Mouse (Mus musculus) CD8-positive naive resting alpha-beta T cell, adult 2 months (primary cell): ENCODE data around the gene Xpo6.

Experiments used
- DNase-seq, 2 experiments: peaks; one replicate each; pipeline ENCODE4 v3.0.0; 2022; ENCODE audit warnings: low read depth in 2 of 2, low spot score in 2 of 2

Gene Xpo6

DNA sequence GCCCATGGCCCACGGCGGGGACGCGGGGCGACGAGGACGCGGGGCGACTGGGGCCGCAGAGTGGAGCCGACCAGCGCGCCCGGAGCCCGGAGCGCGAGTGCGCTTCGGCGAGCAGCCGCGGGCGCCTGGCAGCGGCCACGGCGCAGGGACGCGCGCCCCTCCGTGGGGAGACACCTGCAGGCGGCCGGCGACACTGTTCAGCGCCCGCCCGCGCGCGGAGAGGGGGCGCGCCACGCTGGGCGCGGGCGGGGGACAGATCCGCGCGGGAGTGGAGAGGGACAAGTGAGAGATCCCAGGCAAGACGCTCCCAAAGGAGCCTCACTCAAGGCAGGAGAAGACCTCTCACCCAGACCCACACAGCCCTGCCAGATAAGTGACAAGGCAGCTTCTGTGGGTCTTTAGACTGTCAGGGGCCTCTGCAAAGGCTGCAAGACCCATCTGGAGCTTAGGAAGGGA is 118.0 kb downstream of the Xpo6 start, which contains the start of gene Gsg1l:
Gsg1l (minus strand) TSS at position 126 of the 456 bp plus-strand sequence.
- DNase-seq = no peak

- DNase-seq = no peak
These were observed 118.5 kb downstream of the Xpo6 start for GRCm38 (mm10) chr7:126081727-126082285.

- no peak for DNase-seq
These were observed 119.2 kb downstream of the Xpo6 start for GRCm38 (mm10) chr7:126080949-126081654.

- DNase-seq = no peak
These were observed 123.4 kb downstream of the Xpo6 start for GRCm38 (mm10) chr7:126076935-126077334.

GRCm38 (mm10) chr7:126075058-126075457 is 125.2 kb downstream of the Xpo6 start:
- DNase-seq = no peak

DNA sequence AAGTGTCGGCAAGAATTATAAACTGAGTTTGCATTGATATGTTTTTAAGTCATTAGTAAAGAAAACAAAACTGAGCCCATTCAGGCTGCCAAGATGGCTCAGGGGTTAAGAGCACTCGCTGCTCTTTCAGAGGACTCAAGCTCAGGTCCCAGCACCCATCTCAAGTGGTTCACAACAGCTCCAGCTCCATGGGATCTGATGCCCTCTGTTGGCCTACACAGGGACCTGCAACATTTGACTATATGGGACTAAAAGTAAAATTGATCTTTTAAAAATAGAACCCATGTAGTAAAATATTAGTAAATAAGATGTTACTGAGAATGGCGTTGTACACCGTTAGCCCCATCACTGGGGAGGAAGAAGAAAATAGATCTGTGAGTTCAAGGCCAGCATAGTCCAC is 130.0 kb downstream of the Xpo6 start:
- no peak for DNase-seq

GRCm38 (mm10) chr7:126066777-126067176 is 133.5 kb downstream of the Xpo6 start:
- DNase-seq = no peak

DNA sequence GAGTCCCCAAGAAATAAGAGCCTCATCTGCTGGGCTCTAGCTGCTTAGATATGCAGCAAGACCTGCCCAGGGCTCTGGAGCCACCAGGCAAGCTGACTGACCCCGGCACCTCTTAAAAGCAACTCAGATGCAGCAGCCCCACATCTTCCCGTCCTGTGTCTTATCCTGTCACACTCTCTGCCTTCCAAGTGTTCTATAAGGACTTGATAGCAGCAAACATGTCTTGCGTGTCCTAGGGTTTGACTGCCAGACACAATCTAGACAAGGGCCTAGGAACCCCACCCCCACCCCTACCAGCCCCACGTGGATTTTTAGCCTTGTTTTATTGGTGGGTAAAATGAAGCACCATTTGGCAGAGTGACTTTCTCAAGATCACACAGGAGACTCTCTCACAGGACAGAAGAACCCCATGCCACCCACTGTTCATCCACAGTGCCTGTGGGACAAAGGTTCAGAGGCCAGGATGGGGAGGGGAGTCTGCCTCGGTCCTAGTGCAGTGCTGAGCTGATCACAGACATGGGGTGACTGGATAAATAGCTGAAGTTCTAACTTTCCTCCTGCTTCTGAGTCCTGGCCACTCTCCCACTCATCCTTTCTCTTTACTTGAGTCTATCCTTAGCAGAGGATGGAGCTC is 134.9 kb downstream of the Xpo6 start:
- DNase-seq = no peak

DNA sequence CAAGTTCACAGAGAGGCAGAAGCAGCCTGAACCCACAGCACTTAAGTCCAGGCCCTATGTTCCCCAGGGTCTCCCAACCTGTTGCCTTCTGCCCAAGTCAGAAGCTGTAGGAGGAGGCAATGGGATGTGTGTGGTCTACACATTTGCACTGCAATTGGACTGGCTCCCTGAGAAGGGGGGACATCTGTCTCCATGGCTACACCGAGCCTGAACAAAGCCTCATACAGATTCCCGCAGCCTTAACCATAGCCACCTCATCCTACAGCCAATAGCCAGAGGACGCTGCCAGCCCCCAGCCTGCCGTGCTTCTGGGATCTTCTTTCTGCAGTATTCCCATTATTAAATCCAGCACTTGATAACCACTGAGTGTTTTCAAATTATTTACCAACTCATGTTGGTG is 138.1 kb downstream of the Xpo6 start:
- DNase-seq = no peak

GRCm38 (mm10) chr7:126058918-126059317 is 141.4 kb downstream of the Xpo6 start:
- no peak for DNase-seq

DNA sequence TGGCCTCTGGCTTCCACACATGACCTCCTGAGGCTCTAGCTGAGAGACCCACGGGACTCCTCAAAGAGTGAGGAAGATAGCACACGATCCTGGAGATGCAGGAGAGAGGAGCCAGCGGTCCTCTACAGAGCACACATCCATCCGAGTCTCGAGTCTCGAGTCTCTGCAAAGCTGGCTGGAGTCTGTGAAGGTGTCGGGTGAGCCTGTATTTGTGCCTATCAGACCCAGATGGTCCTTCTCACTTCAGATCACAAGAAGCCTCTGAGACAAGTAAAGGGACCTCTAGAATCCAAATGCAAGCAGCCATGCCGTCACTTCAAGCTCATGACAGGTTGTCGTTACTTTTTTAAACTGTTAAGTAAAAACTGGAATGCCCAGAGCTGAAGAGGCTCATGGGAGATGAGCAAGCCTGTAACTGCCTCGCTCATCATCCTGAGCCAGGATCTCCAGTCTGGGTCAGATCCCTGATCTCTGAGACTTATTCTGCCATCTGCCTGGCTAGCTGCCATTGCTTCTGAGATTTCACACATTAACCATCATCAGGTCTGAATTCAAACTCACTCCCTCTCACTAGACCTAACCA is 142.9 kb downstream of the Xpo6 start:
- DNase-seq = no peak

DNA sequence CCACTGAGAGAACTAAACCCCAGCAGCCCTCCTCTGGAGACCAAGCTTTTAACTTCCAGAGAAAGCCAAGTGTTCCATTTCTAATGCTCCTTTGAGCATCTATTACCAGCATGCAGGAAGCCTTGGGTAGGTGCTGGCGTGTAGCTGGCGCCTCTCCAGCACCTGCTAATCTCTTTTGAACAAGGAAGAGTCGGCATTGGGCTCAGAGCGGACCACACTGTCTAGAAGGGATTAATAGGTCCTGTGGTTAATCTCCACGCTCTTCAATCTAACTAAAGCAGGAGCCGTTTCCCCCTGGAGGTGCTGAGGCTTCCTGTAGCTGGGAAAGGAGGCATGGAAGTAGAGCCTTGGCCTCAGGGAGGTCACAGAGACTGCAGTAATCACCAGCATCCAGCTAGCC is 145.7 kb downstream of the Xpo6 start:
- DNase-seq = no peak

DNA sequence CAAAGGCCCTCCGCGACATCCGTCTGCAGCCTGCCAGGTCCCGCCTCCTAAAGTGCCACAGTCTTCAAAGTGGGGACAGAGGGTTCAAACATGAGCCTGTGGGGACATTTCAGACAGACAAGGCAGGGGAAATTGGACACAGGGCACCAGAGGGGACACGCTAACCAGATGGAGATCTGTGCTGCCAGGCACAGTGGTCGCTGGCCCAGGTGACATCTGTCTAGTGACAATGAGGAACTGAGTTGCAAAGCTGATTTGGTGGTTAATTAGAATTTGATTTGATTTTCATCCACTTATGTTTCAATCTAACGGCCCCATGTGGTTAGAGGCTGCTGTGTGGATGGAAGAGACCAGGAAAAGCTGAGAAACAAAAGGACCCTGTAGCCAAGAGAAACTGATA is 146.7 kb downstream of the Xpo6 start:
- no peak for DNase-seq

DNA sequence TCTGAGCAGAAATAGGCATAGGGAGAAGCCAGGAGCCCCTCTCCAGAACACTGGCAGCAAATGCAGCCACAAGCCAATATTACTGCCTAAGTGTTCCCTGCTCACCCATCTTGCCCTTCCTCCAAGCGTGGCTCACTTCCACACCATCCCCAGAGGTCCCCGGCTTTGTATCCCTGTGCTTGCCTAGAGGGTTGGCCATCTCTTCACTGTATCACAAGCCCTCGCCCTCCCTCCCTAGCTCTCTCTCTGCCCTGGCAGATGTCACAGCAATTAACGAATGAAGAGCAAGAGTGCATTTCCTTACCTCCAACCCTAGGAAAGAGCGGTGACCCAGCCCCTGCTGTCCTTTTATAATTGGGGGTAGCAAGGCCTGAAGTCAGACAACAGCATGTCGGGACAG is 148.4 kb downstream of the Xpo6 start:
- no peak for DNase-seq
